Mouse (Mus musculus) neural tube, embryonic 10.5 days (tissue): ENCODE results near the gene Dock10.
"Not testable (repeated sequence)": the region's sequence is repeated elsewhere in the genome, so short reads cannot be mapped to it uniquely, and the experiment has no call there.

ENCODE experiments used
- DNase-seq: peaks from one replicate; pipeline ENCODE4 v3.0.0-alpha.2; 2017; ENCODE audit warnings: low spot score; ENCODE audit errors: extremely low spot score

Dock10 gene

DNA sequence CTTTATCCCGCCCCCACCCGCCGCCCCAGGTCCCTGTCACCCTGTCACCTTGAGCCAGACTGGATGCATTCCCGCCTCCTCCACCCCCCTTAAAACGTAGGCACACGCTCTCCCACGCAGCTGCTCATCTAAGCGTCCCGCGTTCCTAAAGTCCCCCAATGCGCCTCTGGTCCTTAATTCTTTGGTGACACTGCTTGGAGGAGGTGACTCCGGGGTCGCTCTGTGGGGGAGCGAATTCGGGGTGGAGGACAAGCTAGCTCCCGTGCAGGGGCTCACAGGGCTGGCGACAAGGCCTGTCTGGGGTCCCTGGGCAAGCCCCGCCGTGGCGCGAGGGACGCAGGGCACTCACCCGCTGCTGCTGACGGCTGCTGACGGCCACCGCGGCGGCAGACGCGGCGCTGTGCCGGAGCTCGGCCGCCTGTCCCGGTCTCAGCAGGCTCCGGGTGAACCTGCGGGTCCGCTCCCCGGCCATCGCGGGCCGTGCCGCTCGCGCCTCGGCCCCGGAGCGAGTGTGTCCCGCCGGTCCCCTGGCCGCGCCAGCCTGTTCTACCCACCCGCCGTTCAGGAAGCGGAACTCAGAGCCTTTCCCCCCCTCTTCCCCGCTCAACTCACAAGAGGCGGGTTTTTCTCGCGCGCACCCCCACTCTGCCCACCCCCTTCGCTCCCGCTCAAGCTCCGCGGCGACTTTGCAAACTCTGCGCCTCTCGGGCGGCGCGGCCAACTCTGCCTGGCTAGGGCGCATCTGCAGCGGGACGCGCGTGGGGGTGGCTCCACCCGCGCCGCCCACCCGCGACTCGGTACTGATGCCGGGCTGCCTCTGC, at the start of gene Dock10:
Gene Dock10 (minus strand): TSS at position 551 of the 821 bp plus-strand sequence.
- DNase-seq = peak; percentile 72

DNA sequence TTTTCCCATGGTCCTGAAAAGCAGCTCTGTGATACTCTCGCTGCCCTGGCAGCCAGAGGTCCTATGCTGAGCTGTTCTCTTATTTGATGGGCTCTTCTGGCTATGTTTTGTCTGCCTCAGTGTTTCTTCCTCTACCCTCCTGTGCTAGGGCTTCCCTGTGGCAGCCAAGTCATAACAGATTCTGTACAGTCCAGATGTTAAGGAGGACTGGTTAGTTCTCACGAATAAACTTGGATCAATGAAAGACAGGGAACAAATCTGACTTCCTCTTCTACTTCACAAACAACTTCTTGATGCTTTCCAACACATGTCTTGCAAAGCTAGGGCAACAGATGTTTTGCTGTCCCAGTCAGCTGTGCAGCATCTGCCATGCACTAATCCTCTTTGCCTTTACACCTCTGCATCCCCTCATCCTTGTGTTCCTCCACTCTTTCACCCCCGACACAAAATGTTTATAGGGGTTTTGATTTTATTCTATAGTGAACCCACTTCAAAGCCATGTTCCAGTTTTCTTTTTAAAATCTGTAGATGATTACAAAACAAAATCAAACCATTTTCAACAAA, 48.6 kb upstream of the Dock10 start:
- no peak for DNase-seq

DNA sequence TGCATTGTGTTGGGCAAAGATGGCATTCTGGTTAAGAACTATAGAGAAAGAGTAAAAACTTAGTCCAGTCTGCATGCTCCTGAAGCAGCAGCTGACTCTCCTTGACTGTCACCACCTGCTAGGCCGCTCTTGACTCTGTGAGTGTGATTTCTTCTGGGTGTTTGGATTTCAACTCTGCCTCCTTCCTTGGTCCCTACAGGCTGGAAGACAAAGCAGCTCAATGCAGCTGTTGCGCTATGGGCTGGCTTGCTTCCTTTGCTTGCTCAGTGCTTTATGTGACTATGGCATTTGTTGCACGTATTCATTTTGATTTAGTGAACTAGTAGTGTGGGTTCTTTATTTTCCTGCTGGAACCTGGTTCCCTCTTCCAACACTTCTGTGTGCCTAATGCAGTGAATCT, 43.7 kb upstream of the Dock10 start:
- no peak for DNase-seq

DNA sequence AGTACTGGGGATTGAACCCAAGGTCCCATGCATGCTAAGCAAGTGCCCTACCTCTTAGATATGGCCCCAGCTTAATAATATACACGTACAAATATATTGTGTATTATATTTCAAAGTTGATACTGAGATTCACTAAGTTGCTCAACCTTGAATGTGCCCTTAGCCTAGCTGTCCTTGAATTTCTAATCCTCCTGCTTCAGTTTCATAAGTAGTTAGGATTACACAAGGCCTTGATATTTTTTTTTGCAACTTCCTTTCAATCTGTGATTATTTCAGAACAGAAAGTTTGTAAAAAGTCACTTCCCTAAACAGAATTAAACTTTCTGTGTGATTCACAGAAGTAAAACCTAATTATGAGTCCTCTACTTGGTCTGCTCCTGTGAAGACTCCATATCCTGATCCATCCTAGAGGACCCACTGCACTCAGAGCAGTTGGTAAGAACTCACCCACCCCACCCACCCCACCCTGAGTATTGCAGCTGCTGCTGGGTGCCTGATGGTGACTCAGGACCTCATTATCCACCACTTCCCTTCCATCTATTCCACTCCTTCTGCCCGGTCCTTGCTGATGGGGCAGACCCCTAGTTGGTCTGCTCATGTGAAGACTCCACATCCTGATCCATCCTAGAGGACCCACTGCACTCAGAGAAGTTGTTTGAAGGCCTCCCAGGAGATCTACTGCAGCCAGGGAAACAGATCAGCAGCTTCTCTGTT, 26.9 kb upstream of the Dock10 start:
- DNase-seq = no peak

DNA sequence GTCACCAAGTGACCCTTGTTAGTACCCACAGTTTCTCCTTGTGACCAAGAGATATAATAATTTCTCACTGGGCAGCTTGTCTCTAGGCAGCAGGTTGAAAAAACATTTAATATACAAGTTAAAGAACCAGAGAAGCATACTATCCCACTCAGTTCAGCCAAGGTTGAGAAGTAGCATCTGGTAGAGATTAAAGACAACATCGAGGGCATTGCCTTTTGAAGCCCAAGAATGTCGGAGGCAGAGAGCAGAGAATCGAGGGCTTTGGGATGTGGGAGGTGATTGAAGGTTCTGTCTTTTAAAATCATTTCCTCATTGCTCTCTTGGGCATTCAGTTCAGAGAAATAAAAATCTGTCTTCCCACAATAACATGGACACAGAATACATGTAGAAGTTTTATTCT, 25.8 kb upstream of the Dock10 start:
- DNase-seq = no peak

DNA sequence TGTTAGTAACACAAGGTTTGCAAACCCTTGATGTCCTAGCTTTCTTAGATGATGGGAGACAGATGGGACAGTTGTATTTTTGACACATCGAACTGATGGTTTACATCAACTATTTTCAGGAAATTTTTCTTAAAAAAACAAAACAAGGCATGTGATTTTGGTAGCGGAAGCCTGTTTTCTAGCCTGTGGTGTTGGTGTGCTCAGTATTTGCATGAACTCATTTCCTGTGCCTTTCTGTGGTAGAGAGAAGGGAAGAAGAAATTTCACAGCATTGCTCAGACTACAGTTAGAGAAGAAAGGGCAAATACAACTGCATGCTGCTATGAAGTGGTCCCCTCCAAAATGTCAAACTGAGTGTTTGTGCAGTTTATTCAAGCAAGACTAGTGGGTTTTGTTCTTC, 7.2 kb upstream of the Dock10 start:
- no peak for DNase-seq

DNA sequence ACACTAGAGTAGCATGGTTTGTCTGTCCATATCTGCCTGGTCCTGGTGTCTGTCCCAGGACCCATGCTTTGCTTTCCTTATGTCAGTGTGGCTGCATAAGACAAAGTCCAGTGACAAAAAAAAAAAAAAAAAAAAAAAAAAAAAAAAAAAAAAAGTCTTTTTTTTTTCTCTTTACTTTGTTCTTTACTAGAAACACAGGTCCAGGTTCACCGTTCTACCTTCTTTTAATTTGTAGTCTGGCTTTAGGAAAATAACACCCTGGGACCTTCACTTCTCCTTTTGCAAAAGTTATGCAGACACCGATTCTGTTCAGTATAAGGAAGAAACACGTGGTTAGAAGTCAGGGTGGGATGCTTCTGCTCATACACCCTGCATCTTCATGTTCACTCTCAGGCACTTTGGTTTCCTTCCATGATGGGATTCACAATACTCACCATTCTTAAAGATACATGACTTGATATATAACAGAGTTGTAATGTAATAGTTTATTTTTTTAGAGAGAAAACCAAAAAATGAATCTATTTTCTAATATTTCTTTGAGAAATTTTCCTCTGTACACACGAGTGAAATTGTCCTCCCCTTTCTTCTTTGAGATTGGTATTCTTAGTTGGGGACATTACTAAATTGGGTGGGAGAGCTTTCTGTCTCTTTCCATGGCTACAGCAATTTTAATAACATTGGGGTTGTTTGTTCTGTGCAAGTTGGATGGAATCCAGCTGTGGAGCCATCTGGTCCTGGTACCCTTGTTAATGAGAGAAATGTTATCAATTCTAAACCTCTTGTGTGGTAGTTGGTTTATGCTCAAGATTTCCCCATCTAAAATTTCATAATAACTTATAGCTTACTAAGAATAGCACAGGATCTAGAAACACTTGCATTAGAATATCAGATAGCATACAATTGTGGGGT, 5.0 kb upstream of the Dock10 start:
- DNase-seq = no peak

DNA sequence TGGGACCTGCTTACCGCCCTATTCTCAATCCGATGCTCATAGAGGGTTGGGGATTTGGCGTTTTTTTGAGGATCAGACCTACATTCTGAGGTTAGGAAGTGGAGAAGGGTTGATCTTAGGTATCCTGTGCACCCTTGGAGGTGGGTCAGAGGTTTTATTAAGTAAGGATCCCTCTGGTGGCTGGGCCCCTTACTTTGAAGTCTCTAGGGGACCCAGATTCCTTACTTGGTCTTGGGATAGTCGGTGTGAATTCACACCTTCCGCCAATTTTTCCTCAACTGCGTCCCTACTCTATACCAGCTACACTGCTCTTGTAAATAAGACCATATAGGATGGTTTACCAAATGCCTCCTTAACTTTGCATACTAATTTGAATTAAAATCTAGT, 464 bp upstream of the Dock10 start:
- DNase-seq = no peak

DNA sequence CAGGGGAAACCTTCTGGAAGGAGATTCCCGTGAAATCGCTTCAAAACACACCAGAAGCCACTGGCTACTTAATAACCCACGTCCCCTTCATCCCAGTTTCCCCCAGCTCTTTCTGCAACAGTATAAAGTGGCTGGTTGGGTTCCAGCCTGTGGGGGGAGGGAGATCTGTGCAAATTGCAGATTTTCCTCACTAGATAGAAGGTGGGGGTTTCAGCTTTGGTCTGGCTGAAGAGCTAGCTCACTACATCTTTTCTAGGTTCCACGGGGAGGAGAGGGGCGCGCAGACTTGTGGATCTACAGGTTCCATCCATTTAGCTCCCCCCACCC, 714 bp downstream of the Dock10 start:
- no peak for DNase-seq

DNA sequence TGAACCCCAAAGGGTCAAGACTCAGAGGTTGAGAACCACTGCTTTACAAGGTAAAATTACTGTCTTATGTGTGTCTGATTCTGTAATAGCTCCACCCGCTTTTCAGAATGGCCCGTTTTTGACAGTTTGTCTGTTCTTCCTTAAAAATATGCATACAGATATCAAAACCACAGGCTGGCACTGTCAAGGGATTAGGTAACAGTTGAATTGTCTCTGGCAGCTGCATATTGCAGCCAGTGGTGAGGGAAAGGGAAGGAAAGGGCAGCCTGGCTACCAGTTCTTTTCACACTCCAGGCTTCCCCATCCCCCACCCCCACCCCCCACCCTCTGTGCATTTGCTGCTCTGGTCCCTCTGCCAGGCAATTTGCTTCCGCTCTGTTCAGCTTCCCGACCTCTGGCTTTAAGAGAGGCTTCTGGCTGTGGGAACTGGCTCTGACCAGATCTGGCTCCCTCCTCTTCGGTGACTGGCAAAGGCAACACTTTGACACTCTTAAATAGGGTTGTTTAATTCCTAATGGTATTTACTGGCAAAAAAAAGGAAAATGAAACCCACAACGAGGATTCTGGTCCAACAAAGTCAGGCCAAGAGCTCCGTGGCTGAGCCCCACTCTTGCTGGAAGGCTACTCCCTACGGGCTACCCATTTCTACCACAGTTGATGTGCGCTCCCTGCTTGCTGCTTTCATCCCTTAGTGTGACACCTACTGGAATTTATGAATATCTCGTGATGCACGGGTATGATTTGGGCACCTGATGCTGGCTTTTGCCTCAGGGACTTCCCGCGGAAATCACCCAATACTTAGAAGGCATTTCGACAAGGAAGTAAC, 1.3 kb downstream of the Dock10 start:
- peak; percentile 44 for DNase-seq

DNA sequence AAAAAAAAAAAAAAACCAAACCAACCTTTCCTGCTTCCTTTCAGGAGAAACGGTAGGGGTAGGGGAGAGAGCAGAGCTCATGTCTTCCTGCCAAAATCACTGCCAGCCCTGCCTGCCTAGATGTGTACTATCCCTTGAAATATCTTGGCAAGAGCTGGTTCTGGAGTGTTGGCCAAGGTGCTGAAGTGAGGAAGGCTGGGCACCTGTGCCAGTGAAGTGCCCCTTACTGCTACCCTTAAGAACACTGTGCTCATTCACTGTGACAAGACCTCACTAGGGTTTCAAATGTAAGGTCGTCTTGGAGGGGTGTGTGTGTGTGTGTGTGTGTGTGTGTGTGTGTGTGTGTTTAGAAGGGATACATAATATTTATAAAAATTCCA, 2.3 kb downstream of the Dock10 start:
- DNase-seq = no peak

DNA sequence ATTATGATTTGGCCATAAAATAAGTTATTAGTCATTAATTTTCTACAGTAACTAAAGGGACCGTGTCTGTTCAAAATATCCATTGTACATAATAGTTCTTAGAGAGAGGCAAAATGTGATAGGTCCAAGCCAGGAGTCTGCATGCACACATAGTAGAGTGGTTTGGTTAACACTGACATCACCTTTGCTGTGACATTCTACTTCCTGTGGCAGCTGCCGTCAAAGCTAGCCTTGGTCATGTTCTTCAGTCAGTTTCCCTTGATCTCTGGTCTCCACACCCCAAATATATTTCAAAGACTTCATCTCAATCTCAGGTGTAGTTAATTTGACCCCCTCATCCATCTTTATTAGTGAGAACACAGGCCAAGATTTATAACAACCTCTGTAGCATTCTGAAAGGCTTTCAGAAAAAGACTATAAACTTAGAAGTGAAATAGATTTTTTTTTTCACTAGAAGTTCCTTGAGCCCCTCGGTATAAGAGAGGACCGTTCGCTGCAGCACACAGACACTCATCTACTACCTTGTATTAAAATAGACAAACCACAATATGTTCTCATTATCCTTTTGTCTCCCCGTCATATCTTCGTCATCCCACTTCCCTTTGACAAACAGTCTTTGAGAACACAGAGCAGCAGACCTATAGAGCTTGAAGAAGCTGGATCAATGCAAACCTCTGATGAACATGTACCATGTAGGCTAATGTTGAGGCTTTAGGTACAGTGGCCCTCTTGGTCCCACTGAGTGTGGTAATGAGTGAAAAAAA, 2.8 kb downstream of the Dock10 start:
- DNase-seq = no peak

DNA sequence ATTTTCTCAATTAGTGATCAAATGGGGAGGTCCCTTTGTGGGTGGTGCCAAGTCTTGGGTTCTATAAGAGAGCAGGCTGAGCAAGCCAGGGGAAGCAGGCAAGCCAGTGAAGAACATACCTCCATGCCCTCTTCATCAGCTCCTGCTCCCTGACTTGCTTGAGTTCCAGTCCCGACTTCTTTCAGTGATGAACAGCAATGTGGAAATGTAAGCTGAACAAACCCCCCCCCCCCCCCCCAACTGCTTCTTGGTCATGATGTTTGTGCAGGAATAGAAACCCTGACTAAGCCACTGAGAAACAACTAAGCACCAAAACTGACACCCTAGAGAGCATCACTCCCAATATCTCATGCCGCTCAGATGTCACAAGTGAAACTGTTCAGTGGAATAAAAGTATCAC, 9.2 kb downstream of the Dock10 start:
- not testable (repeated sequence) for DNase-seq

DNA sequence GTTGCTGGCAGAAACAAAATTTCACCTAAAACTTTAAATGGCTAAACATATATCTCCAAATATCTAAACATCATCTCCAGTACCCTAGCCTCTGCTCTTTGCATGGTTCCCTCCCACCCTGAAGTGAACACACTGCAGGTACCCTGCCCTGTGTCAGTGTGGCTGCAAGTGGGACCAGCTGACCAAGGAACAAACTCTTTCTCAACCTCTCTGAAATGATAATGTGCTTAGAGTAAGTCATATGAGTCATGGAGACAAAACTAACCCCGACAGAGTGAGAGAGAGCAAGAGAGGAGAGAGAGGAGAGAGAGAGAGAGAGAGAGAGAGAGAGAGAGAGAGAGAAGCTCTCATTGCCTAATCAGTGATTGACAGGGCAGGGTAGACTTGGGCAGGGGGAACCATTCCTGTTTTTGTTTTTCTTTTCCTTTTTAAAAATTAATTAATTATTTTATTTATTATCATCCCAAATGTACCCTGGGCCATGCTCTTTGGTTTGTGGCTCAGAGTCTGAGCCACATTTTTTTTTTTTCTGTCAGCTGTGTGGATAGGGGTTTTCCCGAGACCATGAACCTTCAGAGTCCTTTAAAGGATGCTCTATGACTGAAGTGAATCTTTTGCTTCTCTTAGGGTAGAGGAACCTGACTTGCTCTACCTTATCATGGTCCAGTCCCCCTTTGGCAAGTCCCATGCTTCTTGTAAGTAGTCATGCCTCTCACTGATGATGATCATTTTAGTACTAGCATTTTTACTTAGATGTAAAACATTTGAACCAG, 11.4 kb downstream of the Dock10 start:
- DNase-seq = no peak

DNA sequence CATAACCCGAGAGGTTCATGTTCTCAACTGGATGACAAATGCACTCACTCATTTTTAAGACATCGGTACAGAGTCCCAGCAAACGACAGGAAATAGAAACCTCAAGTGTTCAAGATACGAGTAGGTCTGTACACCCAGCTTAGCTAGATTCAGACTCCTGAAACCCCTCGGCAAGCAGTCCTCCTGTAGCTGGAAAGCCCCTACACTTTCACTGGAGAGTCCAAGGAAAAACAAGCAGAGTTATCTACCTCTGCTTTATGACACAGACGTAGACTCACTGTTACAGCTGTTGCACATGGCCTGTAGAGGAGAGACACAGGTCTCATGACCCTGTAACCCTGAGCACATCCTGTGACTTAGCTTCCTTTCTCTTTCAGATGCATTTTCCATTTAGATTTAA, 12.1 kb downstream of the Dock10 start:
- no peak for DNase-seq

DNA sequence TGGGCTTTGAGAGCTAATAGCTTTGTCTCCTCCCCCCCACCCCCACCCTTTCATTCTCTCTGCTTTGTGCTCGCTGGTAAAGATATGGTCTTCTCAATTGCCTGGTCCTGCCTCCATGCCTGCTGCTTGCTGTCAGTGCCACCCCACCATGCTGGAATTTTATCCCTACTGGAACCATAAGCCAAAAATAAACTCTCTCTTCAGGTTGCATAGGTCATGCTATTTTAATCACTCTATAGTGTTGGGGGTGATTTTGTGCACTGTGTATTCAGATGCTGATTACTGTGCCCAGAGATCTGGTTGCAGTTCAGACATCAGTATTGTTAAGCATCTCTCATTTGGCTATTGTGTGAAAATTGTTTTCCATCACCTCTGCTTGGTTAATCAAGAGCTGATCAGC, 18.9 kb downstream of the Dock10 start:
- DNase-seq = no peak

DNA sequence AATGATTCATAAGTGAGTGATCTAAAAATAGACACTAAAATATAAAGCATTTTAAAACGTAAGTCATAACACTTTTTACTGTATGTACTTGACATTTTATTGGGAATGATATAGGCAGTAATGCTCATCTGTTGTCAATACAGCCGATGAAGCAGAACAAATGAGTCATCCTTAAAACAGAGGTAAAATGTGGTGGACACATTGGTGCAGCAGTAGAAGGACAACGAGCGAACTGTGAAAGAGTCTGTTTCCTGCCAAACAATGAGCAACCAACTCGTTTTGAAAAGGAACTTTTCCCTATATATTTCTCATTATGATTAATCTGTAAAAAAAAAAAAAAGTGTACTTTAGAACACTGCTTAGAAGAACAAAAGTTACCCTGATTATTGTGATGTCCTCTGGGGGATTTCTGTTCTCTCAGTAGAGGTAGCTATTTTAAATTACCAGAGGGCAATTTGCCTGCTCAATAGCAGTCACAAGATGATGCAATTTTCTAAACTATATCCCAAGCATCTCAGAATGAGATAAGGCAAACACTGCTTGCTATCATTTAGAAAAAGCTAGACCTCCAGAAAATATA, 20.4 kb downstream of the Dock10 start:
- DNase-seq = no peak

DNA sequence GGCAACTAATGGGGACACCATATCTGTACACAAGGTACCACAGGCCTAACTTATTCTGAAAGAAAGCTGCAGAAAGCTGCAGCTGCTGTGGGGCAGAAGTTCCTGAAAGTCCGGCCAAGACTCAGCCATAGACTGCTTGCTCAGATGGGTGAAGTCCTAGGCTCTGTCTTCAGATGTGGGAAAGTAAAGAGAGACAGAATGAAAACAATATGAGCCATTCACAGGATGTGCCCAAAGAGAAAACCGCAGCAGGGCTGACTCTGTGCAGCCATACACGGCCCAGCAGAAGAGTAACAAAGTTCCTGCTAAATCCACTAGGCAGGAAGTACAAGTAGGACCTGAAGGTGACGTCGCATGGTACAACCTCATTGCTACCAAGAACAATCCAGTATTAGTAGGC, 27.7 kb downstream of the Dock10 start:
- DNase-seq = no peak

DNA sequence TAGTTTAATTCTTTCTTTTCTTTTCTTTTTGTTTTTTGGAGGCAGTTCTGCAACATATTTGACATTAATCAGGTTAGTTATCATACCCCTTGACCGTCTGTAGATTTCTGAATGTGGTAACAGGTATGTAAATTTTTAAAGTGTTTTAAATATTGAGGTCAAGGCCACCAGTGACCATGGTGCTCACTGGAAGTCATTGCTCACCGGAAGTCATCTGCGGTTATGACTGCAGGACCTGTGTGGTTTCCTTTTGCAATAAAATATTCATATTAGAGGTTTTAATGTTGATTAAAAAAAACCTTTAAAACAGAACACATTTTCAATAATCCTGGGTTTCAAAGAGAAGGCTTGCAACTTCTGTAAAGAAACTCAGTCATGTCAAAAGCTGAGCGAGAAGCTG, 28.2 kb downstream of the Dock10 start:
- no peak for DNase-seq
